Mouse (Mus musculus) ES-E14 (cell line): Measurements from ENCODE around the gene Plpp2.

Experiments
- CHD2 ChIP-seq: IDR thresholded peaks from 2 replicates; pipeline ENCODE4 v1.6.1; 2014; ENCODE audit warnings: mild to moderate bottlenecking, low read depth, low read length, inconsistent platforms
- MAFK ChIP-seq: IDR thresholded peaks from 2 replicates; pipeline ENCODE4 v1.6.1; 2014; ENCODE audit warnings: mild to moderate bottlenecking, low read depth, low read length, inconsistent platforms; ENCODE audit not compliant: insufficient read depth
- ZC3H11A ChIP-seq: IDR thresholded peaks from 2 replicates; pipeline ENCODE4 v1.6.1; 2012; ENCODE audit warnings: low read depth, mild to moderate bottlenecking, inconsistent platforms, low read length, borderline replicate concordance
- ZNF384 ChIP-seq: IDR thresholded peaks from 2 replicates; pipeline ENCODE4 v1.6.1; 2012; ENCODE audit warnings: low read depth, low read length, inconsistent platforms

DNA sequence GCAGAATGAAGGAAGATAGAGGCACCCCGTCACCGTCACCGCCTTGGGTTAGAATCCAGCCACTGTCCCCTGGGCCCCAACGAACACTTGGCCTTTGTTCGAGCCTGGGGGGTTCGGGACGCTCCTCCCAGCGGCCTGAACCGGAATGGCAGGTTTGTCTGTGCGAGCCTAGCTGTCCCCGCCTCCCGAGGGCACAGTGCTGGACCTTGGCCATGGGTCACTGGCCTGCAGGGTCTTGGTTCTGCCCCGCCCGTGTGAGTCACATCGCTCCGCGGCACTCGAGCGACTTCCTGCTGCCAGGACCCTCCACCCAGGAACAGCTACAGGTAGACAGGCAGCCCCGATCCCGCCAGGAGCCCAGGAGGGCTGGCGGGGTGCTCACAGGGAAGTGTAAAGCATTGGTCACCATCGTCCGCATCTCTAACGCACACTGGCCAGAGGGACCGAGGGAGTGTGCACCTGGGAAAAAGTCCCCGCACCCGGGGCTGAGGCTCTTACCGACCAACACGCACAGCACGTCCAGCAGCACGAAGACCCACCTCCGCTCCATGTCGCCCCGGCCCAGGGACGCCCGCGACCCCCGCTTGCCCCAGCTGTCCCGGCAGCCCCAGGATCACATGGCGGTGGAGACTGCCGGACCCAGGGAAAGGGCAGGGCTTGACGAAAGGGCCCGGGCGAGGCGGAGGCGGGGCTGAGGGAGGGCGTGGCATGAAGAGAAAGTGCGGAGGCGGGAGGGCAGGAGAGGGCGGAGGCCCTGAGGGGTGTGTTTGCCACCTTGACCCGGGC, at the start of gene Plpp2:
- no peak for TF ChIP-seq CHD2
- TF ChIP-seq ZNF384, result no peak
- TF ChIP-seq MAFK, result no peak
- TF ChIP-seq ZC3H11A, result no peak
